Mouse (Mus musculus) stomach, postnatal 0 days (tissue): ENCODE results near the gene Mpp4. TPM values are rescaled to one million over a fixed set of nuclear protein-coding genes. Genes with fewer than 3 reads are reported as not detected.

Source experiments
- ATAC-seq: fragments of 200-750 bp; cut with Nextera tagmentation; 2 replicates; pipeline ENCODE4 v1.8.0; 2017; ENCODE audit not compliant: low FRiP score, low TSS enrichment
- DNase-seq: peaks from one replicate; pipeline ENCODE4 v3.0.0-alpha.2; 2016; ENCODE audit warnings: low spot score
- H3K27ac ChIP-seq: fragments of 300-500 bp; sonication (generic); replicated peaks from 2 replicates; pipeline ENCODE4 v1.5.1; 2014; ENCODE audit warnings: mild to moderate bottlenecking, control low read depth
- H3K27me3 ChIP-seq: fragments of 300-500 bp; sonication (generic); 2 replicates; pipeline ENCODE4 v1.6.1; 2014; ENCODE audit warnings: low read length; ENCODE audit not compliant: control insufficient read depth, insufficient read depth
- H3K36me3 ChIP-seq: fragments of 300-500 bp; sonication (generic); 2 replicates; pipeline ENCODE4 v1.6.1; 2014; ENCODE audit warnings: low read length, mixed read lengths; ENCODE audit not compliant: control insufficient read depth, insufficient read depth
- H3K4me1 ChIP-seq: fragments of 300-500 bp; sonication (generic); replicated peaks from 2 replicates; pipeline ENCODE4 v1.6.1; 2014; ENCODE audit warnings: antibody characterized with exemption; ENCODE audit not compliant: control insufficient read depth, insufficient read depth
- H3K4me2 ChIP-seq: fragments of 300-500 bp; sonication (generic); replicated peaks from 2 replicates; pipeline ENCODE4 v1.6.1; 2014; ENCODE audit warnings: low read depth, mild to moderate bottlenecking, control low read depth, moderate library complexity
- H3K4me3 ChIP-seq: fragments of 300-500 bp; sonication (generic); 2 replicates; pipeline ENCODE4 v1.5.1; 2014; ENCODE audit warnings: low read depth, low read length, control low read depth
- H3K9ac ChIP-seq: fragments of 300-500 bp; sonication (generic); 2 replicates; pipeline ENCODE4 v1.6.1; 2014; ENCODE audit warnings: mild to moderate bottlenecking, low read length, control low read depth, mixed read lengths
- H3K9me3 ChIP-seq: fragments of 300-500 bp; sonication (generic); 2 replicates; pipeline ENCODE4 v1.6.1; 2016; ENCODE audit warnings: low read length; ENCODE audit not compliant: control insufficient read depth
- CTCF ChIP-seq: IDR thresholded peaks from 2 replicates; pipeline ENCODE4 v1.5.1; 2016; ENCODE audit warnings: antibody characterized with exemption, low read depth, mild to moderate bottlenecking, moderate library complexity
- EP300 ChIP-seq: optimal IDR thresholded peaks from 2 replicates; pipeline ENCODE3; 2016; ENCODE audit warnings: antibody characterized with exemption
- WGBS: fragments of 180-500 bp; shearing (Covaris S2); extraction: QIAGEN DNeasy Blood & Tissue Kit; methylation state at CpG from one replicate; pipeline ENCODE4 v1.1.7; 2014; 5-methylcytosine and 5-hydroxymethylcytosine counted together
- polyA plus RNA-seq: library from polyadenylated mRNA; unstranded; fragments of >200 nt; fragmentation: Nextera tagmentation; extraction: Ambion mirVana; gene quantifications from 2 replicates; pipeline ENCODE4 v1.2.1, GENCODE M21; 2015

Mpp4 gene
- polyA plus RNA-seq, 1 experiment from 2014 or later = 0.13 TPM

DNA sequence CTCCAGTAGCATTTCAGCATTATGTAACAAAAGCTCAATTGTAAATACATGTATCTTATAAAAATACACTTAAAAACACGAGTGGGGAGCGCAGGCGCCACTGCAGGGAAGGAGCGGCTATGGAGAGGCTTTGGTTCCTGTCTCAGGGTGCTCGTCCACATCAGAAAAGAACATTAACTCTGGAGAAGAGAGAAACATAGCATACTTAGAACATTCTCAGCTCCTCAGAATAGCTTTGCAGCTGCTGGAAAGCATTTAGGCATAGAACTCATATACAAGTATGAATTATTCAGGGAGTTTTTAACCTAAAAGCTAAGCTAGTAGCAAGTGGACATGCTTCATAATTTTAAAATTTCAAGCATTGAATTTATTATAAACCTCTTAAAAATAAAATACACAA, 62.2 kb downstream of the Mpp4 start:
- Histone ChIP-seq H3K4me1 (no peaks in the 10 kb centered on the region), H3K4me2 (no peak overlapping the region), H3K9me3 (no peaks in the 10 kb centered on the region), H3K36me3 (0 out of 2 replicates have a peak, but pooled peaks cover 4% of the 10 kb centered on the region), H3K9ac (no peak overlapping the region), H3K27ac (no peak overlapping the region), H3K4me3 (no peak overlapping the region), H3K27me3 (no peaks in the 10 kb centered on the region)
- DNase-seq (no peak), ATAC-seq (no peak)
- TF ChIP-seq EP300 (no peak), CTCF (no peak)
- WGBS = 88% methylated on average over 5 of the region's 5 CpGs

DNA sequence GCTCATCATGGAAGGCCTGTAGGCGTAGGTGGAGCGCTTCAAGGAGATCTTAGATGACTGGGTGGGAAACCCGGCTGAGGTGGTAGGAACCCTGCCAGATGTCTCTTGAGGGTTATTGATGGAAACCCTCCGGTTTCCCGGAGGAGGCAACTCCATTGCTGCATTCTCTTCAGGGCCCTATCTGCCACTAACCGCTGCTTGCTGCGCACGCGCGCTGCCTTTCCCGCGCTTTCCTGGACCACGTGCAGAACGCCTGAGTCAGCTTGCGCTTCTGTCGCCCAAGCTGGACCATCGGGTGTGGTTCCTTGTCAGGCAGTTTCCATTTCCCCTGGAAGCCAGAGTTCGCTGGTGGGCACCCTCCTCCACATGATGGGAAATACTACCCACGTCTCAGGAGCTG, 68.5 kb downstream of the Mpp4 start, which contains the start of gene C2cd6:
Gene C2cd6, minus strand, starts transcription at position 196 of the 400 bp plus-strand sequence.
- DNase-seq = no peak
- H3K4me3 ChIP-seq = no peak within 1 kb of the TSS
- ATAC-seq = no peak
- no peak within 1 kb of the TSS for H3K4me2 ChIP-seq
- no peaks in the 10 kb centered on the region for H3K36me3 ChIP-seq
- TF ChIP-seq EP300 (no peak), CTCF (no peak)
- no peaks in the 10 kb centered on the region for H3K4me1 ChIP-seq
- no peak within 1 kb of the TSS for H3K9ac ChIP-seq
- WGBS = 92% methylated on average over 19 of the region's 19 CpGs
- no peaks in the 10 kb centered on the region for H3K9me3 ChIP-seq
- H3K27me3 ChIP-seq = no peaks in the 10 kb centered on the region
- H3K27ac ChIP-seq = no peak within 1 kb of the TSS

Other genes starting within 250 kb of the Mpp4 start
- 7.3 and 8.7 TPM in 2 replicates for gene Trak2, start 190.0 kb downstream of the Mpp4 start, polyA plus RNA-seq
- gene Stradb, start 189.9 kb downstream of the Mpp4 start, polyA plus RNA-seq = 17.4 and 18.5 TPM in 2 replicates
- gene C2cd6, start 68.5 kb downstream of the Mpp4 start, polyA plus RNA-seq = 0.12 TPM in 1 of 2 replicates, not detected in the other
- 16.4 and 18.3 TPM in 2 replicates for gene Tmem237, start 43.0 kb downstream of the Mpp4 start, polyA plus RNA-seq
- 3.4 and 3.6 TPM in 2 replicates for gene Als2, start 73.8 kb upstream of the Mpp4 start, polyA plus RNA-seq
- gene Cdk15, start 93.5 kb upstream of the Mpp4 start, polyA plus RNA-seq = 0.31 and 0.49 TPM in 2 replicates